Mouse (Mus musculus): ENCODE measurements around the gene Tlr13. TPM values are rescaled to one million over a fixed set of nuclear protein-coding genes. Genes with fewer than 3 reads are reported as not detected.

The Tlr13 gene
- polyA plus RNA-seq (2014; fragmentation: Nextera tagmentation; extraction: Ambion mirVana): 0.08 and 0.18 TPM in 2 replicates

DNA sequence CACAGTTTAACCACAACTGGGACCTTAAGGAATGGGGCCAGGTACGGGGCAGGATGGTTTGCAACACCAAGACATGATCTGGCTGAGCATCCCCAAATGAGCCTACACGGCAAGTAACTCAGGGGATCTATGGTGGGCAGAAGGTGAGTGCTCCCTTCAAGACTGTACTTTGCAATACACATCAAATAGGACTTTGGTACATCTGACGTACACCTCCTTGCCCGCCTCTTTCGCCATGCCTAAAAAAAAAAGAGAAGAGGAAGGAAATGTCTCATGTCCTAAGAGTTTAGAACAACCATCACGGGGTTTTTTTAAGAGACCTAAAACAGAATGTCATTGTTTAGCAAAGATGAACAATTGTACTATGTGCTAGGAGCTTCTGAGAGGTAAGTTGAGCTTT is at the start of gene Tlr13:
Gene Tlr13 (plus strand): TSS at position 269 of the 400 bp plus-strand sequence.
- Histone ChIP-seq H3K4me1 (ENCODE audit: control insufficient read depth, insufficient read depth, low read length) (no peaks in the 10 kb centered on the region), H3K9me3 (ENCODE audit: control insufficient read depth, low read length) (no peaks in the 10 kb centered on the region), H3K27ac (ENCODE audit: low read depth, low read length) (no peak within 1 kb of the TSS), H3K4me3 (ENCODE audit: low read depth, low read length) (no peak within 1 kb of the TSS), H3K27me3 (ENCODE audit: control insufficient read depth, insufficient read depth, low read length) (no peaks in the 10 kb centered on the region), H3K9ac (replicated peaks; ENCODE audit: low read depth, low read length) (no peak within 1 kb of the TSS), H3K36me3 (ENCODE audit: control insufficient read depth, insufficient read depth, low read length) (no peaks in the 10 kb centered on the region), H3K4me2 (ENCODE audit: low read depth, low read length) (no peak within 1 kb of the TSS)
- ATAC-seq (ENCODE audit: low read depth): no peak
- 86% methylated on average over 6 of the region's 6 CpGs for WGBS

DNA sequence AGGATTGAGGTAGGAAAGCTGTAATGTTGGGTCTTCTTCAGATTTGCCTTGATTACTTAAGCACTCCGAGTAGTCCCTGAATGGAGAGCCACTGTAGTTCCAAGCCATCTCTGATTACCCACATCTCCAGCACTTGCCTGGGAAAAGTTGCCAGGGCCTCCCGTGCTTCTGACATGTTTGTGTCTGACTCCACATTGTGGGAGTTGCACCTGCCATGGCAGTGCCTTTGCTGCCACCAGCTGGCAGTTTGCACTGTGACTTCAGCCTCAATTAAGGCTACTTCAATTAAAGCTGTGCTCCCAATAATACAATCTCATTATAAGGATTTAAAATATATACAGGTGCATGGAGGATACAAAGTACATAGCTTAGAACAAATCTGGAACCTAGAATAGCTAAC is 37.5 kb upstream of the Tlr13 start:
- 61% methylated on average over 2 of the region's 2 CpGs for WGBS
- ATAC-seq (ENCODE audit: low read depth): no peak
- no peaks in the 10 kb centered on the region for H3K4me1 ChIP-seq (ENCODE audit: control insufficient read depth, insufficient read depth, low read length)

DNA sequence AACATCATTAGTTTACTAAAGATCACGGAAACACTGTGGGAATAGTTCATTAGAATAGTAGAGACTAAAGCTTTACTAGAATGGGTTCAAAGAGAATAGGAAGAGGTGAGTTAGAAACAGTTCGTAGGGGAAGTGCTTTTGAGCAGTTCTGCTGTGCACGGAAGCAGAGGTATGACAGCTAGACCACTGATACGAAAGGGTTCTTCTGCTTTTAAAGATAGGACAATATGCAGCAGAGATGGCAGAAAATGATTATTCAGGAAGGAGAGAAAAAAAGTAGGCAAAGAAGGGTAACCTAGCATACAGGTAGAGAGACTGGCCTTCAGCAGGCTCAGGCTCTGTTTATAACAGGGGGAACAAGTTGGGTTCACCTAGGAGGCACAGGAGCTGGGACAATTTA is 29.1 kb upstream of the Tlr13 start:
- no peak overlapping the region for H3K27ac ChIP-seq (ENCODE audit: low read depth, low read length)
- no peak overlapping the region for H3K9ac ChIP-seq (replicated peaks; ENCODE audit: low read depth, low read length)
- no peak overlapping the region for H3K4me3 ChIP-seq (ENCODE audit: low read depth, low read length)
- H3K4me1 ChIP-seq (ENCODE audit: control insufficient read depth, insufficient read depth, low read length): no peaks in the 10 kb centered on the region
- ATAC-seq (ENCODE audit: low read depth): no peak
- H3K36me3 ChIP-seq (ENCODE audit: control insufficient read depth, insufficient read depth, low read length): no peaks in the 10 kb centered on the region
- H3K27me3 ChIP-seq (ENCODE audit: control insufficient read depth, insufficient read depth, low read length): no peaks in the 10 kb centered on the region
- 87% methylated on average over 4 of the region's 4 CpGs for WGBS
- no peak overlapping the region for H3K4me2 ChIP-seq (ENCODE audit: low read depth, low read length)
- H3K9me3 ChIP-seq (ENCODE audit: control insufficient read depth, low read length): no peaks in the 10 kb centered on the region

More for the DNA sequence above, 37.5 kb upstream of the Tlr13 start:
- H3K27me3 ChIP-seq (ENCODE audit: control insufficient read depth, insufficient read depth, low read length): no peaks in the 10 kb centered on the region
- no peaks in the 10 kb centered on the region for H3K9me3 ChIP-seq (ENCODE audit: control insufficient read depth, low read length)
- no peaks in the 10 kb centered on the region for H3K36me3 ChIP-seq (ENCODE audit: control insufficient read depth, insufficient read depth, low read length)
- H3K4me2 ChIP-seq (ENCODE audit: low read depth, low read length): no peak overlapping the region
- H3K9ac ChIP-seq (replicated peaks; ENCODE audit: low read depth, low read length): no peak overlapping the region
- no peak overlapping the region for H3K4me3 ChIP-seq (ENCODE audit: low read depth, low read length)
- H3K27ac ChIP-seq (ENCODE audit: low read depth, low read length): no peak overlapping the region

DNA sequence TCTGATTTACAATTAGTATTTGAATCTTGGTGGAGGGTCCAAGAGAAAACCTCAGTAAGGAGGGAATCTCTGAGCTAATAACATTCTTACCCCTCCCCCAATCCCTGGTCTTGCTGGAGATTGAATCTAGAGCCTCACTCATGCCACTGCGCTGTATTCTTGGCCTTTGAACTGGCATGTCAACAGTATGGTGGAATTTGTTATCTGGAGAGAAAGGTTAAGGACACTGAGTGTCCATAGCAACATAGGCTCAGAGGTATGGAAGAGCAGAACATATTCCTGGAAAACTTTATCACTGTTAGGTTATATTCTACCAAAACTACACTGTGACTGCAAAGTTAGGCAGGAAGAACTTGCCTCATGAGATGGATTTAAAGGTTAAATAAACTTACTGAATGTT is 28.3 kb upstream of the Tlr13 start:
- no peak for ATAC-seq (ENCODE audit: low read depth)
- H3K4me1 ChIP-seq (ENCODE audit: control insufficient read depth, insufficient read depth, low read length): no peaks in the 10 kb centered on the region
- no peaks in the 10 kb centered on the region for H3K36me3 ChIP-seq (ENCODE audit: control insufficient read depth, insufficient read depth, low read length)
- no peak overlapping the region for H3K9ac ChIP-seq (replicated peaks; ENCODE audit: low read depth, low read length)
- H3K27me3 ChIP-seq (ENCODE audit: control insufficient read depth, insufficient read depth, low read length): no peaks in the 10 kb centered on the region
- H3K4me3 ChIP-seq (ENCODE audit: low read depth, low read length): no peak overlapping the region
- H3K27ac ChIP-seq (ENCODE audit: low read depth, low read length): no peak overlapping the region
- WGBS: 93% methylated on average over 1 of the region's 1 CpGs
- no peaks in the 10 kb centered on the region for H3K9me3 ChIP-seq (ENCODE audit: control insufficient read depth, low read length)
- H3K4me2 ChIP-seq (ENCODE audit: low read depth, low read length): no peak overlapping the region

DNA sequence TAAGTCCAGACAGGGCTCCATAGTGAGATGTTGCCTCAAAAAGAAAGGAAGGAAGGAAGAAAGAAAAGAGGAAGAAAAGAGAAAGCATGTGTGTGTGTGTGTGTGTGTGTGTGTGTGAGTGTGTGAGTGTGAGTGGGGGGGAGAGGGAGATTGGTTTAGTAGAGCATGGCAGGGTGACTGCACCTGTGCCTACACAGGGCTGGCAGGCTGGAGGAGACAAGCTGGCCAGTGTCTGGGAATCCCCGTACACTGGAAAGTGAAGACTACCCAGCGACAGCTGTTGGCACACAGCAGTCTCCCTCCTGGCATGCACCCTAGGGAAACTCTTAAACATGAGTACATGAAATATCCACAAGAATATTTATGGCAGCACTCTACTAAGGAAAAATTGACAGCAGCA is 20.2 kb upstream of the Tlr13 start:
- 91% methylated on average over 2 of the region's 2 CpGs for WGBS
- no peaks in the 10 kb centered on the region for H3K9me3 ChIP-seq (ENCODE audit: control insufficient read depth, low read length)
- H3K27ac ChIP-seq (ENCODE audit: low read depth, low read length): no peak overlapping the region
- H3K27me3 ChIP-seq (ENCODE audit: control insufficient read depth, insufficient read depth, low read length): no peaks in the 10 kb centered on the region
- no peak overlapping the region for H3K4me2 ChIP-seq (ENCODE audit: low read depth, low read length)
- no peak for ATAC-seq (ENCODE audit: low read depth)
- H3K4me3 ChIP-seq (ENCODE audit: low read depth, low read length): no peak overlapping the region
- H3K4me1 ChIP-seq (ENCODE audit: control insufficient read depth, insufficient read depth, low read length): no peaks in the 10 kb centered on the region
- no peak overlapping the region for H3K9ac ChIP-seq (replicated peaks; ENCODE audit: low read depth, low read length)
- H3K36me3 ChIP-seq (ENCODE audit: control insufficient read depth, insufficient read depth, low read length): no peaks in the 10 kb centered on the region

DNA sequence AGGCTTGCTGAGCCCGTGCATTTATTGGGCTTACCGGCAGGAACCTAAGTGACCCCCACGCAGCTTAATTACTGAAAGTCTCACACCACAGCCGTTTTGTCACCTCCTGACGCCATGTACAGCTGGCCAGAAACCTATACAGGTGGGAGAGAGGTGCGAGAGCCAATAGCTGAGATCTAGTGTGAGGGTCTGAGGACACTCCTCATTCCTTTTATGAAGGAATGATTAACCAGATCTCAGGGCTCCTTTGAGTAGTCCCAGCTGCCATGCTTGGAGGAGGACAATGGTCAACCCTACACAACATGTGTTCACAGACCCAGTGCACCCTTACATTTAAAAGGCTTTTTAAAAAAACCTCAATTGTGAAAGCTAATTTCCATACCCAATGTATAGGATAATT is 14.7 kb upstream of the Tlr13 start:
- 63% methylated on average over 6 of the region's 6 CpGs for WGBS
- Histone ChIP-seq H3K27me3 (ENCODE audit: control insufficient read depth, insufficient read depth, low read length) (no peaks in the 10 kb centered on the region), H3K4me1 (ENCODE audit: control insufficient read depth, insufficient read depth, low read length) (no peaks in the 10 kb centered on the region), H3K36me3 (ENCODE audit: control insufficient read depth, insufficient read depth, low read length) (no peaks in the 10 kb centered on the region), H3K27ac (ENCODE audit: low read depth, low read length) (no peak overlapping the region), H3K9me3 (ENCODE audit: control insufficient read depth, low read length) (no peaks in the 10 kb centered on the region), H3K9ac (replicated peaks; ENCODE audit: low read depth, low read length) (no peak overlapping the region), H3K4me3 (ENCODE audit: low read depth, low read length) (no peak overlapping the region), H3K4me2 (ENCODE audit: low read depth, low read length) (no peak overlapping the region)
- no peak for ATAC-seq (ENCODE audit: low read depth)

DNA sequence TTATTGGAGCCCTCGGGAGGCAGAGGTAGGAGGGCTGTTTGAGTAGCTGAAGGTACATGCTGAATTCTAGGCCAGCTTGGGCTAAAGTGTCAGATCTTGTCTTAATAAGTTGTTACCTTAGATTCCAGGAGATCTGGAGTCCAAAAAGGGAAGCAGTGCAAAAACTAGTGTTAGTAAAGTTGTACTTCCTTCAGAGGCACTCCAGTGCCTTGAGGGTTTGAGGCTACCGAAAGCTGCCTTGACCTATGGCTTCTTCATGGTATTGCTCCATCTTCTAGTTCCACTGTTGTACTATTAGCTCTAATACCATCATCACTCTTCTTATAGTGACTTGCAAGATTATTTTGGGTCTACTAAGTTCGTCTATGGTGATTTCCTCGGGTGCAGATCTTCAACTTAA is 13.1 kb upstream of the Tlr13 start:
- Histone ChIP-seq H3K9me3 (ENCODE audit: control insufficient read depth, low read length) (no peaks in the 10 kb centered on the region), H3K36me3 (ENCODE audit: control insufficient read depth, insufficient read depth, low read length) (no peaks in the 10 kb centered on the region), H3K4me1 (ENCODE audit: control insufficient read depth, insufficient read depth, low read length) (no peaks in the 10 kb centered on the region), H3K27ac (ENCODE audit: low read depth, low read length) (no peak overlapping the region), H3K9ac (replicated peaks; ENCODE audit: low read depth, low read length) (no peak overlapping the region), H3K4me3 (ENCODE audit: low read depth, low read length) (no peak overlapping the region), H3K27me3 (ENCODE audit: control insufficient read depth, insufficient read depth, low read length) (no peaks in the 10 kb centered on the region), H3K4me2 (ENCODE audit: low read depth, low read length) (no peak overlapping the region)
- 92% methylated on average over 4 of the region's 4 CpGs for WGBS
- no peak for ATAC-seq (ENCODE audit: low read depth)

DNA sequence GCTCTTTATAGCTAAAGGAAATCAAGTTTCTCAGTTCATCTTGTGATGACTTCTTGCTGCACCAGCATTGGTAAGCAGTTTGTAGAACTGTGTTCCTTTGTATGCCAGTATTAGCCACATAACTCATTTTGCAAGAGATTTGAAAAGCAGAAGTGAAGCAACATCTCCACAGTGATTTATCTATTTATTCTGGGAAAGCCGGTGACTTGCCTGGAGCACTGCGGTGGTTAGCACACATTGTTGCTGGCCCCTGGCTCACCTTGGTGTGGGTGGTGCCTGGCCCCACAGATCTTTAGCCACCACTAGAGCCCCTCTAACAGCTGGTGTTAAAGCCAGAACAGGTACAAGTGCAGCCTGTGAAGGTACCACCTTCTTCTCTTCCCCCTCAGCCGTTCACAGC is 8.1 kb upstream of the Tlr13 start:
- Histone ChIP-seq H3K4me3 (ENCODE audit: low read depth, low read length) (no peak overlapping the region), H3K27me3 (ENCODE audit: control insufficient read depth, insufficient read depth, low read length) (no peaks in the 10 kb centered on the region), H3K36me3 (ENCODE audit: control insufficient read depth, insufficient read depth, low read length) (no peaks in the 10 kb centered on the region), H3K9me3 (ENCODE audit: control insufficient read depth, low read length) (no peaks in the 10 kb centered on the region), H3K27ac (ENCODE audit: low read depth, low read length) (no peak overlapping the region), H3K4me1 (ENCODE audit: control insufficient read depth, insufficient read depth, low read length) (no peaks in the 10 kb centered on the region), H3K4me2 (ENCODE audit: low read depth, low read length) (no peak overlapping the region), H3K9ac (replicated peaks; ENCODE audit: low read depth, low read length) (no peak overlapping the region)
- ATAC-seq (ENCODE audit: low read depth): no peak
- WGBS: 78% methylated on average over 3 of the region's 3 CpGs

DNA sequence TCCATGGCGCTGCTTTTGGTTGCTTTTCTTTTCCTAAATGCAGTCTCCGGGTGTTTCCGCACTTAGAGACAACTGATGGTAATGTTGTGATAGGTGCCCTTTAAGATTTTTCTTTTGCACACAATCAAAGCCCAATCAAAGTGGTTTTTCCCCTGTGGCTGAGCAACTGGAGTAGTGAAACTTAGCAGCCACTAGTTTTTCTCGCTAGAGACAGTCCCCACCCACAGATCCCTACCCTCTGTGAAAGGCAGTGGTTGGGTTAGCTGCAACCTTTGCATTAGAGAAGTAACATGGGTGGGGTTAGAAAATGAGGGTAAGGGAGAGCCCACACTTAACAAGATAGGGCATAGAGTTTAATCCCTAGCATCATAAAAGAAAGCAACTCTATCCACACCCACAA is 7.5 kb upstream of the Tlr13 start:
- ATAC-seq (ENCODE audit: low read depth): no peak
- Histone ChIP-seq H3K4me2 (ENCODE audit: low read depth, low read length) (no peak overlapping the region), H3K27me3 (ENCODE audit: control insufficient read depth, insufficient read depth, low read length) (no peaks in the 10 kb centered on the region), H3K36me3 (ENCODE audit: control insufficient read depth, insufficient read depth, low read length) (no peaks in the 10 kb centered on the region), H3K4me1 (ENCODE audit: control insufficient read depth, insufficient read depth, low read length) (no peaks in the 10 kb centered on the region), H3K9me3 (ENCODE audit: control insufficient read depth, low read length) (no peaks in the 10 kb centered on the region), H3K27ac (ENCODE audit: low read depth, low read length) (no peak overlapping the region), H3K4me3 (ENCODE audit: low read depth, low read length) (no peak overlapping the region), H3K9ac (replicated peaks; ENCODE audit: low read depth, low read length) (no peak overlapping the region)
- WGBS: 86% methylated on average over 4 of the region's 4 CpGs

All from neural tube, embryonic 14.5 days (tissue).